In genomic region chr7:80900944-80901501, GRCm38 (mm10) we compare ENCODE assay signal across 7 mouse cellular contexts. TPM values are rescaled to one million over a fixed set of nuclear protein-coding genes. Genes with fewer than 3 reads are reported as not detected.
A peak's percentile ranks its signal among the peaks of the same experiment; 100 is the strongest.
DNase-seq lines count a peak whose midpoint lies in the region; ATAC-seq lines count a peak whose summit lies in the region.

TSS of gene Wdr73 (minus strand) at chr7:80901269.

- H3K4me2 ChIP-seq in intestine, embryonic 15.5 days (replicated peaks) = peak within 1 kb of the TSS; percentile 71

- peak; percentile 97 for ATAC-seq in intestine, embryonic 15.5 days

- peaks cover 13% of the 10 kb centered on the region; the same call in 1 of the 2 replicates for H3K36me3 ChIP-seq in intestine, embryonic 15.5 days
- peaks cover 46% of the 10 kb centered on the region for H3K36me3 ChIP-seq in midbrain, embryonic 10.5 days

- peak; percentile 94 for DNase-seq in adrenal gland, adult 2 months
- peak; percentile 82 for DNase-seq in embryo, embryonic 11.5 days (ENCODE audit: low read depth, low spot score)
- peak; percentile 78 to 88 for DNase-seq in gastrocnemius, postnatal 36 days
- peak; percentile 94 for DNase-seq in left cerebral cortex, postnatal 25 days (ENCODE audit: low spot score in 2 of 2)
- DNase-seq in midbrain, embryonic 10.5 days (ENCODE audit: low spot score) = peak; percentile 93
- DNase-seq in right cerebral cortex, postnatal 4 days = peak; percentile 85

- intact Hi-C loops in gastrocnemius, postnatal 36 days (cut with DNase I) = loop anchor here (5.0 kb wide), 1 partner anchor 86 kb away; no protein-coding TSS in a partner anchor
- intact Hi-C loops in left cerebral cortex, postnatal 25 days (cut with DNase I) = no loop called here

- H3K9me3 ChIP-seq in intestine, embryonic 15.5 days = no peaks in the 10 kb centered on the region
- H3K9me3 ChIP-seq in midbrain, embryonic 10.5 days (replicated peaks) = no peaks in the 10 kb centered on the region

- H3K9ac ChIP-seq in intestine, embryonic 15.5 days = peak within 1 kb of the TSS; percentile 74

- under 1% methylated on average over 36 of the region's 36 CpGs for WGBS in intestine, embryonic 15.5 days
- WGBS in midbrain, embryonic 10.5 days = under 1% methylated on average over 36 of the region's 36 CpGs

- H3K27ac ChIP-seq in intestine, embryonic 15.5 days = peak within 1 kb of the TSS; percentile 67
- H3K27ac ChIP-seq in midbrain, embryonic 10.5 days (replicated peaks) = peak within 1 kb of the TSS; percentile 89

- no peaks in the 10 kb centered on the region for H3K27me3 ChIP-seq in intestine, embryonic 15.5 days (replicated peaks)
- H3K27me3 ChIP-seq in midbrain, embryonic 10.5 days (ENCODE audit: low read depth, poor library complexity, severe bottlenecking) = peaks cover 9% of the 10 kb centered on the region; the same call in 1 of the 2 replicates

- peaks cover 7% of the 10 kb centered on the region for H3K4me1 ChIP-seq in intestine, embryonic 15.5 days (replicated peaks)
- peaks cover 37% of the 10 kb centered on the region for H3K4me1 ChIP-seq in midbrain, embryonic 10.5 days

- peak within 1 kb of the TSS; percentile 71 for H3K4me3 ChIP-seq in intestine, embryonic 15.5 days (replicated peaks)
- H3K4me3 ChIP-seq in midbrain, embryonic 10.5 days = peak within 1 kb of the TSS; percentile 88

RNA-seq across cellular contexts. Expression of gene Wdr73, which starts in this region (rescaled TPM):
- 10 to 100 TPM in 1 of 2 experiments, 1 to 10 TPM in 1; 9.5 to 24.4 TPM for total RNA-seq in adrenal gland, adult 2 months (2021)
- 9.5 and 15.8 TPM in 2 replicates for polyA plus RNA-seq in adrenal gland, adult 2 months (2012; rRNA removed)
- total RNA-seq in gastrocnemius, postnatal 36 days (2021) = 1 to 10 TPM; 2.9 to 4.3 TPM
- polyA plus RNA-seq in intestine, embryonic 15.5 days (2015; fragmentation: Nextera tagmentation; extraction: Ambion mirVana) = 32.8 and 35.7 TPM in 2 replicates
- total RNA-seq in left cerebral cortex, postnatal 25 days (2021) = 10 to 100 TPM; 25.3 to 25.4 TPM
- polyA plus RNA-seq in midbrain, embryonic 10.5 days (2016; fragmentation: Nextera tagmentation; extraction: Ambion mirVana) = 48.0 and 50.2 TPM in 2 replicates

Comparison
In these comparisons a context has a peak if more than half of its experiments do, and no peak if none do; other contexts are left out.
1. Peak in every context shown above with its lines: DNase-seq, ATAC-seq, H3K4me3 ChIP-seq and H3K27ac ChIP-seq.